Mouse (Mus musculus): Measurements from ENCODE around the gene Hivep2. TPM values are rescaled to one million over a fixed set of nuclear protein-coding genes. Genes with fewer than 3 reads are reported as not detected.
A peak's percentile ranks its signal among the peaks of the same experiment; 100 is the strongest.

Gene Hivep2
- polyA plus RNA-seq, 1 experiment from 2014 or later = 2.5 TPM

DNA sequence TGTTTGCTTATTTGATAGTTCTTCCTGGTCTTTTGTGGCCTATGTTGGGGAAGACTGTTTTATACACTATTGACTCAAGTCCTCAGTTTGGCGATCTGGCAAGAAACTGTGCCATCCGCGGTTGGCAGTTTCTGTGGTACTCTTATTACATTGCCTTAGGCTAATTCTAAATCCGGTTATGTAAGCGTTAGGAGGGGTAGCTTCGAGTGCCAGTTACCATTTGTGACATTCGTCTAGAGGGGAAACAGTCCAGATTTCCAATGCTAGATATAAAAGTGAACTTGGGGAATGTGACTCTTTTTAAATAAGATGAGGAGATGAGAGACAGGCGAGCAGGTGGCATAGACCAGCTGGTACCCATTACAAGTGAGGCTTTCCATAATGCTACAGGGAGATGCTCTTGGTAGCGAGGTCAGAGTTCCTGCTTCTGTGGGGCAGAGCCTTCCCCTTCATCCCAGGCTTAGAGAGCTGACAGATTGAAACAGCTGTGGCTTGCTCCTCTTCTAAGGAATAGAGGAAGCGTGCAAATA is 83.1 kb downstream of the Hivep2 start:
- 69% methylated on average over 10 of the region's 10 CpGs for WGBS
- Histone ChIP-seq H3K9ac (replicated peaks) (no peak overlapping the region), H3K4me1 (replicated peaks) (peaks cover 23% of the 10 kb centered on the region), H3K36me3 (no peaks in the 10 kb centered on the region), H3K27ac (0 out of 2 replicates have a peak overlapping the region, but pooled peaks have one; percentile 1), H3K4me3 (replicated peaks) (no peak overlapping the region), H3K4me2 (no peak overlapping the region), H3K27me3 (peaks cover 12% of the 10 kb centered on the region; the same call in 1 of the 2 replicates), H3K9me3 (no peaks in the 10 kb centered on the region)
- no peak for ATAC-seq (ENCODE audit: insufficient number of reproducible peaks, insufficient read depth, low FRiP score, low TSS enrichment, low read depth)

- H3K4me1 ChIP-seq (replicated peaks) = peaks cover 22% of the 10 kb centered on the region
- no peaks in the 10 kb centered on the region for H3K9me3 ChIP-seq
- no peak overlapping the region for H3K9ac ChIP-seq (replicated peaks)
- H3K4me2 ChIP-seq = no peak overlapping the region
- WGBS = 84% methylated on average over 6 of the region's 6 CpGs
- no peaks in the 10 kb centered on the region for H3K36me3 ChIP-seq
- ATAC-seq (ENCODE audit: insufficient number of reproducible peaks, insufficient read depth, low FRiP score, low TSS enrichment, low read depth) = no peak
- H3K27ac ChIP-seq = no peak overlapping the region
- H3K4me3 ChIP-seq (replicated peaks) = no peak overlapping the region
- H3K27me3 ChIP-seq = peaks cover 12% of the 10 kb centered on the region; the same call in 1 of the 2 replicates
Measured at GRCm38 (mm10) chr10:14049686-14050085, 83.8 kb downstream of the Hivep2 start.

GRCm38 (mm10) chr10:14050586-14050985 is 84.7 kb downstream of the Hivep2 start:
- no peaks in the 10 kb centered on the region for H3K36me3 ChIP-seq
- H3K9me3 ChIP-seq = no peaks in the 10 kb centered on the region
- ATAC-seq (ENCODE audit: insufficient number of reproducible peaks, insufficient read depth, low FRiP score, low TSS enrichment, low read depth) = no peak
- peaks cover 12% of the 10 kb centered on the region; the same call in 1 of the 2 replicates for H3K27me3 ChIP-seq
- H3K4me2 ChIP-seq = no peak overlapping the region
- H3K4me1 ChIP-seq (replicated peaks) = peaks cover 22% of the 10 kb centered on the region
- no peak overlapping the region for H3K9ac ChIP-seq (replicated peaks)
- H3K4me3 ChIP-seq (replicated peaks) = no peak overlapping the region
- WGBS = 87% methylated on average over 8 of the region's 8 CpGs
- H3K27ac ChIP-seq = no peak overlapping the region

DNA sequence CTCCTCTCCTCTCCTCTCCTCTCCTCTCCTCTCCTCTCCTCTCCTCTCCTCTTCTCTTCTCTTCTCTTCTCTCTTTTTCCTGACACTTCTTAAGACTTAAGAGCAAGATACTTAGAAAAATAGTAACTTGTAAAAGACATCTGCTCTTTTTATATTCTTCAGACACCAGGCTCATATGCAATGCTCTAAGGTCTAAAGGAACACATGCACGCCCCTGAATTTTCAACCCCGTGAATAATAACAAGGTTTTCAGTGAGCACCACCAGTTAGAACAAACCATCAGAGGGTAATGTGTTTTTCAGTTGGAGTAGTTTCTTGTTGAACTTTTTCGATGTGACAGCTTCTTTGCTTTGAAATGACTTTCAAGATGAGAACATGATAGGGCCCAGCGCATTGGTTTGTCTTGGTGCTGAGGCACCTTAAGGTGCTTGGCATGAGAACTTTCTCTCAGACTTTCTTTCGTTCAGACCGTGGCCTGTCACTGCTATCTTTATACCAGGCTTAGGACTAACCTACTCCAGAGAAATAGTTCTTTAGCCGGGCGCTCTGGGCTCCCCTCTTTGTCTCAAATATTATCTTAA is 86.3 kb downstream of the Hivep2 start:
- ATAC-seq (ENCODE audit: insufficient number of reproducible peaks, insufficient read depth, low FRiP score, low TSS enrichment, low read depth) = no peak
- WGBS = 87% methylated on average over 8 of the region's 8 CpGs
- Histone ChIP-seq H3K9ac (replicated peaks) (no peak overlapping the region), H3K27me3 (peaks cover 8% of the 10 kb centered on the region; the same call in 1 of the 2 replicates), H3K4me3 (replicated peaks) (no peak overlapping the region), H3K9me3 (no peaks in the 10 kb centered on the region), H3K4me1 (replicated peaks) (peaks cover 24% of the 10 kb centered on the region), H3K36me3 (no peaks in the 10 kb centered on the region), H3K27ac (no peak overlapping the region), H3K4me2 (no peak overlapping the region)

- Histone ChIP-seq H3K36me3 (no peaks in the 10 kb centered on the region), H3K4me1 (replicated peaks) (peaks cover 11% of the 10 kb centered on the region), H3K27me3 (peaks cover 2% of the 10 kb centered on the region; the same call in 1 of the 2 replicates), H3K4me2 (no peak overlapping the region), H3K27ac (no peak overlapping the region), H3K9me3 (no peaks in the 10 kb centered on the region), H3K4me3 (replicated peaks) (no peak overlapping the region), H3K9ac (replicated peaks) (no peak overlapping the region)
- WGBS = 88% methylated on average over 4 of the region's 4 CpGs
- no peak for ATAC-seq (ENCODE audit: insufficient number of reproducible peaks, insufficient read depth, low FRiP score, low TSS enrichment, low read depth)
Measured at GRCm38 (mm10) chr10:14054860-14055259, 89.0 kb downstream of the Hivep2 start.

DNA sequence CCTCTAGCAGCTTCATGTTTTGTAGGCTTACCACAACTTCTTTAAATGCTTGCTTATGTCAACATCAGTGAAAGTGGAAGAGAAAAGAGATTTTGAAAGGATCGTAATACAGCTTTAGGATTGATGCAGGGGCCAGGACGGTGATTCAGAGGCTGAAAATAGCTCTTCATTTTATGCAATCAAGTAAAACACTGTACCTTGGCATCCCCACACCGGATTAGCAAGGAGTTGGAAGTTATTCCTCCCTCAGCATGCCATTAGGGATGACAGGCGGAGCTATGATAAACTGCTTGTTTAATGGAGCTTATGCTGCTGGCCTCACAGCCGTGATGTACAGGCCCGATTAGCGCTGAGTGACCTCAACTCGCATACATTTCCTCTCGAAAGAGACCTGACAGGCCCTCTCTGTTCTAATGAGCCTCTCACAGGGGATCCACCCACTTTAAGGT is 89.7 kb downstream of the Hivep2 start:
- Histone ChIP-seq H3K9ac (replicated peaks) (no peak overlapping the region), H3K9me3 (no peaks in the 10 kb centered on the region), H3K36me3 (no peaks in the 10 kb centered on the region), H3K4me3 (replicated peaks) (no peak overlapping the region), H3K4me2 (no peak overlapping the region), H3K27me3 (peaks cover 2% of the 10 kb centered on the region; the same call in 1 of the 2 replicates), H3K4me1 (replicated peaks) (peaks cover 11% of the 10 kb centered on the region), H3K27ac (no peak overlapping the region)
- 45% methylated on average over 9 of the region's 9 CpGs for WGBS
- no peak for ATAC-seq (ENCODE audit: insufficient number of reproducible peaks, insufficient read depth, low FRiP score, low TSS enrichment, low read depth)

DNA sequence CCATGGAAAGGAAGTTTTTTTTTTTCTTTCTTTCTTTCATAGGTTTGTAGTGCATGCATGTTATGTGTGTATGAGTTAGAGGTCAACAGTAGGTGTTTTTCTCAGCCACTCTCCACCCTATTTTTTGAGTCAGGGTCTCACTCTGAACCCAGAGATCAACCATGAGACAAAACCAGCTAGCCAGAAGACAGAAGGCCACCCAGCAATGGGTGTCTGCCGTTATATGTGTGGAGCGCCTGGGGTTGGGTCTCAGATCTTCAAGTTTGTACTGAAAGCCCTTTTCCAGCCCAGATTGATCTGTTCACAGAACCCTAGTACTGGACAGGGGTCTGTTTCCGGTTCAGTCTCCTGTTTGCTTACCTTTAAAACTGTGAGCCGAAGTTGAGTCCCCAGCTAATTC is 90.2 kb downstream of the Hivep2 start:
- Histone ChIP-seq H3K27ac (no peak overlapping the region), H3K27me3 (peaks cover 2% of the 10 kb centered on the region; the same call in 1 of the 2 replicates), H3K4me3 (replicated peaks) (no peak overlapping the region), H3K9me3 (no peaks in the 10 kb centered on the region), H3K4me2 (no peak overlapping the region), H3K9ac (replicated peaks) (no peak overlapping the region), H3K4me1 (replicated peaks) (peaks cover 11% of the 10 kb centered on the region), H3K36me3 (no peaks in the 10 kb centered on the region)
- ATAC-seq (ENCODE audit: insufficient number of reproducible peaks, insufficient read depth, low FRiP score, low TSS enrichment, low read depth) = no peak
- WGBS = 83% methylated on average over 4 of the region's 4 CpGs

DNA sequence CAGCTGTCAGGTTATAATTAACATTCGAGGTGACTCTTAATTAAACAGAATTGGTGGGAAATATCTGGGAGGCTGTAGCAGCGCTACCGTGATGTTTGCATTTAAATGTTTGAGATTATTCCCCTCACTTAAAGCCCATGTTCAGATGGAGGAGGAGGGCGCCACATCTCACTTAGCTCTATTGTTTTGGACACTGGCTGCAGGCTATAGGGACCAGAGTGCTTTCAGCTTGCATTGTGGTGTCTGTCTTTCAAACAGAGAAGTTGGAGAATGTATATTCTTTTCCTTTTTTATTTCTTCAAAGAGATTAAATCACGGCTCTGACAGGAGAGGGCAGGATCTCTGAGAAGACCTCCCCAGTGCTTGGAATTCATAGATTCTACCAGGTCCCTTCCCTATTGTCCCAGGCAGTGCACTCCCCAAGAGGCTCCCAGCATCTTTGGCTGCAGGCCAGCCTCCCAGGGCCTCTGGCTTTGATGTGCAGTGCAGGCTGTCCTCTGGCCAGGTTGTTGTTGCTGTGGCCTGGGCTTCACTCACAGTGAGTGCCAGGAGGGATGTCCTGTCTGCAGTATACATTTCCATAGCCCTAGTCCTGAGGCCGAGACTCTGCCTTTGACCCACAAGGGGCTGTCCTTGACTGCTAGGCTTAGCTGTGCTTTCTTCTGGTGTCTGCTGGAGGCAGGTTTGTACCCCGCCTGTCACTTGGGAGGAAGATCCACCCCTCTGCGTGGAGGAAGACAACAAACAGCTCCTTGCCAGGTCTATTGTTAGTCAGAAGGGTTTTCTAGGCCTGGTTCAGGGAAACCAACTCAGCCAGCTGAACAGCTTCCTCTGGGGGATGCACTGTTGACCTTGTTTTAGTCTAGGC is 90.9 kb downstream of the Hivep2 start:
- H3K4me3 ChIP-seq (replicated peaks) = no peak overlapping the region
- peaks cover 2% of the 10 kb centered on the region; the same call in 1 of the 2 replicates for H3K27me3 ChIP-seq
- WGBS = 63% methylated on average over 8 of the region's 8 CpGs
- no peaks in the 10 kb centered on the region for H3K9me3 ChIP-seq
- H3K27ac ChIP-seq = no peak overlapping the region
- H3K4me2 ChIP-seq = no peak overlapping the region
- H3K9ac ChIP-seq (replicated peaks) = no peak overlapping the region
- H3K36me3 ChIP-seq = no peaks in the 10 kb centered on the region
- peaks cover 11% of the 10 kb centered on the region for H3K4me1 ChIP-seq (replicated peaks)
- ATAC-seq (ENCODE audit: insufficient number of reproducible peaks, insufficient read depth, low FRiP score, low TSS enrichment, low read depth) = no peak

DNA sequence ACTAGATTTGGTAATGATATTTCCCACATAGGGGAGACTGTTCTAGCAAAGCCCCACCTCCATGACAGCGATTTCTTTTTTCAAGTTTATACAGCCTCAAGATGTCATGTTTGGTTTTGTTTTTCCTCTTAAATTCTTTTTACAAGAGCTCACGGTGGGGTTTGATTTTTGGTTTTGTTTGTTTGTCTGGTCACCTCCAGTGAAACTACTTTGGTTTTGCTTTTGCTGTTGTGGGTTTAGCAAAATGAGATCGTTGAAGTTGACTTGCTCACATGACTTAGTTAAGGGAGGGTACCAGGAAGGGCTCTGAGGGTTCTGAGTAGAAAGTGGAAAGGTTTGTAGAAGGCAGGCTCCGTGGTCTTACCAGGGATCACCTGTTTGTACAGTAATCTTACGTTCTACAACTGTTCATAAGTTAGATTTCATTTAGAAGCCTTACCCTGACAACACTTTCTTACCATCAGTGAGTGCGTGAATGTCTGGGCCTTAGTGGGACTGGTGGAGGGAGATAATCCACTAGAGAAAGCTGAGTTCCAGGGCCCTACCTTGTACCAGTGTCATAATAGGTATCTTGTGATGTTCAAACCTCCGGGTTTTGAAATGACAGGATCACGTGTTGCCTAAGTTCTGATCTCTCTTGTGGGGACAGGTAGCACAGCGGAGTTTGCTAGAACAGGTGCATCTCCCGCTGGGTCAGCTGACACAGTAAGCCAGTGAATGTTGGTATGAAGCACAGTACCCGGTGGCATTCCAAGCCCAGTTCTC is 92.1 kb downstream of the Hivep2 start:
- Histone ChIP-seq H3K4me2 (no peak overlapping the region), H3K36me3 (no peaks in the 10 kb centered on the region), H3K4me1 (replicated peaks) (peaks cover 11% of the 10 kb centered on the region), H3K27me3 (peaks cover 2% of the 10 kb centered on the region; the same call in 1 of the 2 replicates), H3K9ac (replicated peaks) (no peak overlapping the region), H3K9me3 (no peaks in the 10 kb centered on the region), H3K27ac (no peak overlapping the region), H3K4me3 (replicated peaks) (no peak overlapping the region)
- no peak for ATAC-seq (ENCODE audit: insufficient number of reproducible peaks, insufficient read depth, low FRiP score, low TSS enrichment, low read depth)
- WGBS = 90% methylated on average over 11 of the region's 11 CpGs

DNA sequence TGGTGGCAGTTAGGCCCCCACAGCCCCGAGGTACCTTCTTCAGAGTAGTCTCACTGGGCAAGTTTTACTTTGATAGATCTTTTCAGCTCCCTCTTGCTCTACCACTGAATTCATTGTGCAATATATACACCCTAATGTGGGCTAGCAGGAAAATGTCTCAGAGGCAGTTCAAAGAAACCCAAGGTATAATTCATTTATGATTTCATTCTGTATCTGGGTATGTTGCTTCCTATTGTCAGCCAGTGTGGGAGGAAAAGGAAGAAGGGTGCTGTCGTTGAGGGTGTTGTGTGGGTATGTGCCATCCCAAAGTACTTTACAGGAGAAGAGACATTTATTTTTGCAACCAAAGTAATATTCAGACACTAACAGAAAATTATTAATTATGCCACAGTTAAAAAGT is 92.9 kb downstream of the Hivep2 start:
- Histone ChIP-seq H3K4me2 (no peak overlapping the region), H3K36me3 (no peaks in the 10 kb centered on the region), H3K9ac (replicated peaks) (no peak overlapping the region), H3K27me3 (peaks cover 5% of the 10 kb centered on the region; the same call in 1 of the 2 replicates), H3K4me3 (replicated peaks) (no peak overlapping the region), H3K27ac (no peak overlapping the region), H3K9me3 (no peaks in the 10 kb centered on the region), H3K4me1 (replicated peaks) (peaks cover 6% of the 10 kb centered on the region)
- 77% methylated on average over 2 of the region's 2 CpGs for WGBS
- ATAC-seq (ENCODE audit: insufficient number of reproducible peaks, insufficient read depth, low FRiP score, low TSS enrichment, low read depth) = no peak

GRCm38 (mm10) chr10:14059581-14059980 is 93.7 kb downstream of the Hivep2 start:
- peaks cover 6% of the 10 kb centered on the region for H3K4me1 ChIP-seq (replicated peaks)
- no peak for ATAC-seq (ENCODE audit: insufficient number of reproducible peaks, insufficient read depth, low FRiP score, low TSS enrichment, low read depth)
- no peaks in the 10 kb centered on the region for H3K9me3 ChIP-seq
- no peak overlapping the region for H3K9ac ChIP-seq (replicated peaks)
- peaks cover 5% of the 10 kb centered on the region; the same call in 1 of the 2 replicates for H3K27me3 ChIP-seq
- WGBS = 100% methylated on average over 2 of the region's 2 CpGs
- no peak overlapping the region for H3K4me2 ChIP-seq
- H3K36me3 ChIP-seq = no peaks in the 10 kb centered on the region
- no peak overlapping the region for H3K27ac ChIP-seq
- no peak overlapping the region for H3K4me3 ChIP-seq (replicated peaks)

All from limb, embryonic 12.5 days (tissue).